Mouse (Mus musculus) ES-E14 (cell line): ENCODE measurements around the gene Tmem108.

Source experiments
- CHD2 ChIP-seq: IDR thresholded peaks from 2 replicates; pipeline ENCODE4 v1.6.1; 2014; ENCODE audit warnings: mild to moderate bottlenecking, low read depth, low read length, inconsistent platforms
- HCFC1 ChIP-seq: IDR thresholded peaks from 2 replicates; pipeline ENCODE4 v1.6.1; 2012; ENCODE audit warnings: low read length, inconsistent platforms, borderline replicate concordance; ENCODE audit not compliant: insufficient read depth
- ZC3H11A ChIP-seq: IDR thresholded peaks from 2 replicates; pipeline ENCODE4 v1.6.1; 2012; ENCODE audit warnings: low read depth, mild to moderate bottlenecking, inconsistent platforms, low read length, borderline replicate concordance

- TF ChIP-seq HCFC1 (no peak), ZC3H11A (no peak), CHD2 (no peak)
Measured at GRCm38 (mm10) chr9:103681741-103682330, 79.8 kb downstream of the Tmem108 start.
